Mouse (Mus musculus) intestine, embryonic 15.5 days (tissue): Measurements from ENCODE around the gene Bptf. TPM values are rescaled to one million over a fixed set of nuclear protein-coding genes. Genes with fewer than 3 reads are reported as not detected.

Experiments used
- ATAC-seq: fragments of 200-750 bp; cut with Nextera tagmentation; 2 replicates; pipeline ENCODE4 v1.8.0; 2017; ENCODE audit warnings: moderate TSS enrichment, moderate library complexity
- H3K27ac ChIP-seq: fragments of 300-500 bp; sonication (generic); 2 replicates; pipeline ENCODE4 v1.5.1; 2015; ENCODE audit warnings: mild to moderate bottlenecking, inconsistent platforms
- H3K27me3 ChIP-seq: fragments of 300-500 bp; sonication (generic); replicated peaks from 2 replicates; pipeline ENCODE4 v1.6.1; 2015; ENCODE audit warnings: inconsistent platforms
- H3K36me3 ChIP-seq: fragments of 300-500 bp; sonication (generic); 2 replicates; pipeline ENCODE4 v1.6.1; 2015; ENCODE audit warnings: inconsistent platforms
- H3K4me1 ChIP-seq: fragments of 300-500 bp; sonication (generic); replicated peaks from 2 replicates; pipeline ENCODE4 v1.6.1; 2015; ENCODE audit warnings: inconsistent platforms
- H3K4me2 ChIP-seq: fragments of 300-500 bp; sonication (generic); replicated peaks from 2 replicates; pipeline ENCODE4 v1.6.1; 2015; ENCODE audit warnings: mild to moderate bottlenecking, inconsistent platforms
- H3K4me3 ChIP-seq: fragments of 300-500 bp; sonication (generic); replicated peaks from 2 replicates; pipeline ENCODE4 v1.5.1; 2015; ENCODE audit warnings: inconsistent platforms
- H3K9ac ChIP-seq: fragments of 300-500 bp; sonication (generic); 2 replicates; pipeline ENCODE4 v1.6.1; 2015; ENCODE audit warnings: inconsistent platforms
- H3K9me3 ChIP-seq: fragments of 300-500 bp; sonication (generic); 2 replicates; pipeline ENCODE4 v1.6.1; 2016; ENCODE audit warnings: inconsistent platforms
- WGBS: fragments of 180-500 bp; shearing (Covaris S2); methylation state at CpG from one replicate; pipeline ENCODE4 v1.1.7; 2015; 5-methylcytosine and 5-hydroxymethylcytosine counted together
- polyA plus RNA-seq: library from polyadenylated mRNA; unstranded; fragments of >200 nt; fragmentation: Nextera tagmentation; extraction: Ambion mirVana; gene quantifications from 2 replicates; pipeline ENCODE4 v1.2.1, GENCODE M21; 2015

Gene Bptf
- polyA plus RNA-seq, 1 experiment from 2014 or later, result 21.6 TPM

- H3K27ac ChIP-seq, result no peak overlapping the region
- no peak for ATAC-seq
- WGBS, result 90% methylated on average over 8 of the region's 8 CpGs
- no peaks in the 10 kb centered on the region for H3K9me3 ChIP-seq
- H3K9ac ChIP-seq, result no peak overlapping the region
- peaks cover 11% of the 10 kb centered on the region for H3K4me1 ChIP-seq
- peaks cover 14% of the 10 kb centered on the region for H3K36me3 ChIP-seq
- H3K4me2 ChIP-seq, result no peak overlapping the region
- no peak overlapping the region for H3K4me3 ChIP-seq
- H3K27me3 ChIP-seq, result no peaks in the 10 kb centered on the region
These were observed 22.3 kb downstream of the Bptf start for GRCm38 (mm10) chr11:107109669-107110068.

GRCm38 (mm10) chr11:107108892-107109291, 23.0 kb downstream of the Bptf start:
- 90% methylated on average over 2 of the region's 2 CpGs for WGBS
- H3K4me1 ChIP-seq, result peaks cover 6% of the 10 kb centered on the region
- H3K9me3 ChIP-seq, result no peaks in the 10 kb centered on the region

GRCm38 (mm10) chr11:107107725-107108078, 24.2 kb downstream of the Bptf start:
- no peak overlapping the region for H3K27ac ChIP-seq
- no peak overlapping the region for H3K9ac ChIP-seq
- H3K9me3 ChIP-seq, result no peaks in the 10 kb centered on the region
- peaks cover 14% of the 10 kb centered on the region for H3K36me3 ChIP-seq
- no peaks in the 10 kb centered on the region for H3K27me3 ChIP-seq
- H3K4me3 ChIP-seq, result no peak overlapping the region
- H3K4me1 ChIP-seq, result peaks cover 14% of the 10 kb centered on the region; the same call in 1 of the 2 replicates
- WGBS, result 75% methylated on average over 4 of the region's 4 CpGs
- H3K4me2 ChIP-seq, result no peak overlapping the region
- ATAC-seq, result no peak

More at GRCm38 (mm10) chr11:107108892-107109291, 23.0 kb downstream of the Bptf start:
- Histone ChIP-seq H3K27me3 (no peaks in the 10 kb centered on the region), H3K4me3 (no peak overlapping the region), H3K9ac (no peak overlapping the region), H3K27ac (no peak overlapping the region), H3K36me3 (peaks cover 14% of the 10 kb centered on the region), H3K4me2 (no peak overlapping the region)
- ATAC-seq, result no peak

- Histone ChIP-seq H3K9ac (no peak overlapping the region), H3K4me3 (no peak overlapping the region), H3K27me3 (no peaks in the 10 kb centered on the region), H3K4me2 (no peak overlapping the region), H3K9me3 (no peaks in the 10 kb centered on the region), H3K36me3 (peaks cover 14% of the 10 kb centered on the region), H3K4me1 (peaks cover 14% of the 10 kb centered on the region; the same call in 1 of the 2 replicates), H3K27ac (no peak overlapping the region)
- 77% methylated on average over 12 of the region's 12 CpGs for WGBS
- no peak for ATAC-seq
These were observed 24.8 kb downstream of the Bptf start for GRCm38 (mm10) chr11:107106978-107107724.

GRCm38 (mm10) chr11:107106461-107106860, 25.5 kb downstream of the Bptf start:
- Histone ChIP-seq H3K4me3 (no peak overlapping the region), H3K4me2 (no peak overlapping the region), H3K27ac (no peak overlapping the region), H3K9ac (no peak overlapping the region), H3K9me3 (no peaks in the 10 kb centered on the region), H3K36me3 (peaks cover 14% of the 10 kb centered on the region), H3K4me1 (peaks cover 14% of the 10 kb centered on the region; the same call in 1 of the 2 replicates), H3K27me3 (no peaks in the 10 kb centered on the region)
- WGBS, result 90% methylated on average over 8 of the region's 8 CpGs
- no peak for ATAC-seq

GRCm38 (mm10) chr11:107105227-107105626, 26.7 kb downstream of the Bptf start:
- 62% methylated on average over 5 of the region's 5 CpGs for WGBS
- no peak overlapping the region for H3K4me3 ChIP-seq
- H3K9ac ChIP-seq, result no peak overlapping the region
- H3K9me3 ChIP-seq, result no peaks in the 10 kb centered on the region
- ATAC-seq, result no peak
- no peak overlapping the region for H3K4me2 ChIP-seq
- no peaks in the 10 kb centered on the region for H3K27me3 ChIP-seq
- H3K27ac ChIP-seq, result no peak overlapping the region
- peaks cover 5% of the 10 kb centered on the region for H3K36me3 ChIP-seq
- peaks cover 17% of the 10 kb centered on the region; the same call in 1 of the 2 replicates for H3K4me1 ChIP-seq

GRCm38 (mm10) chr11:107103736-107104135, 28.2 kb downstream of the Bptf start:
- WGBS, result 88% methylated on average over 2 of the region's 2 CpGs

GRCm38 (mm10) chr11:107103224-107103589, 28.7 kb downstream of the Bptf start:
- Histone ChIP-seq H3K36me3 (0 out of 2 replicates have a peak, but pooled peaks cover 2% of the 10 kb centered on the region), H3K27ac (no peak overlapping the region), H3K9me3 (no peaks in the 10 kb centered on the region), H3K4me3 (no peak overlapping the region), H3K27me3 (no peaks in the 10 kb centered on the region), H3K4me1 (peaks cover 17% of the 10 kb centered on the region; the same call in 1 of the 2 replicates), H3K4me2 (no peak overlapping the region), H3K9ac (no peak overlapping the region)
- 41% methylated on average over 2 of the region's 2 CpGs for WGBS
- peak; percentile 39; the same call in 1 of the 2 replicates for ATAC-seq

More at GRCm38 (mm10) chr11:107103736-107104135, 28.2 kb downstream of the Bptf start:
- Histone ChIP-seq H3K27me3 (no peaks in the 10 kb centered on the region), H3K27ac (no peak overlapping the region), H3K9me3 (no peaks in the 10 kb centered on the region), H3K9ac (no peak overlapping the region), H3K36me3 (0 out of 2 replicates have a peak, but pooled peaks cover 2% of the 10 kb centered on the region), H3K4me3 (no peak overlapping the region), H3K4me1 (peaks cover 17% of the 10 kb centered on the region; the same call in 1 of the 2 replicates), H3K4me2 (no peak overlapping the region)
- no peak for ATAC-seq

- Histone ChIP-seq H3K27ac (peak overlapping the region; percentile 5; the same call in 1 of the 2 replicates), H3K4me3 (no peak overlapping the region), H3K36me3 (0 out of 2 replicates have a peak, but pooled peaks cover 2% of the 10 kb centered on the region), H3K4me2 (no peak overlapping the region), H3K27me3 (no peaks in the 10 kb centered on the region), H3K9me3 (no peaks in the 10 kb centered on the region), H3K9ac (no peak overlapping the region), H3K4me1 (peaks cover 14% of the 10 kb centered on the region; the same call in 1 of the 2 replicates)
- 69% methylated on average over 11 of the region's 11 CpGs for WGBS
- ATAC-seq, result no peak
These were observed 29.3 kb downstream of the Bptf start for GRCm38 (mm10) chr11:107102465-107103223.

GRCm38 (mm10) chr11:107096973-107097372, 35.0 kb downstream of the Bptf start:
- Histone ChIP-seq H3K4me2 (no peak overlapping the region), H3K36me3 (peaks cover 18% of the 10 kb centered on the region), H3K9me3 (no peaks in the 10 kb centered on the region), H3K4me1 (0 out of 2 replicates have a peak, but pooled peaks cover 2% of the 10 kb centered on the region), H3K9ac (no peak overlapping the region), H3K4me3 (no peak overlapping the region), H3K27me3 (no peaks in the 10 kb centered on the region), H3K27ac (no peak overlapping the region)
- 91% methylated on average over 5 of the region's 5 CpGs for WGBS
- no peak for ATAC-seq

GRCm38 (mm10) chr11:107093871-107094270, 38.1 kb downstream of the Bptf start:
- Histone ChIP-seq H3K27me3 (no peaks in the 10 kb centered on the region), H3K4me3 (no peak overlapping the region), H3K4me1 (no peaks in the 10 kb centered on the region), H3K9ac (no peak overlapping the region), H3K36me3 (peaks cover 22% of the 10 kb centered on the region), H3K27ac (no peak overlapping the region), H3K9me3 (no peaks in the 10 kb centered on the region), H3K4me2 (no peak overlapping the region)
- WGBS, result 92% methylated on average over 7 of the region's 7 CpGs
- ATAC-seq, result no peak

- no peak overlapping the region for H3K9ac ChIP-seq
- no peak overlapping the region for H3K27ac ChIP-seq
- H3K36me3 ChIP-seq, result peaks cover 22% of the 10 kb centered on the region
- no peak overlapping the region for H3K4me2 ChIP-seq
- no peaks in the 10 kb centered on the region for H3K9me3 ChIP-seq
- no peaks in the 10 kb centered on the region for H3K27me3 ChIP-seq
- ATAC-seq, result no peak
- H3K4me1 ChIP-seq, result no peaks in the 10 kb centered on the region
- WGBS, result 91% methylated on average over 7 of the region's 7 CpGs
- no peak overlapping the region for H3K4me3 ChIP-seq
These were observed 39.3 kb downstream of the Bptf start for GRCm38 (mm10) chr11:107092637-107093036.
